Mouse (Mus musculus) hindbrain, embryonic 16.5 days (tissue): ENCODE results near the gene Map2k1. TPM values are rescaled to one million over a fixed set of nuclear protein-coding genes. Genes with fewer than 3 reads are reported as not detected.
"Not testable (repeated sequence)": the region's sequence is repeated elsewhere in the genome, so short reads cannot be mapped to it uniquely, and the experiment has no call there.

Source experiments
- ATAC-seq: fragments of 200-750 bp; cut with Nextera tagmentation; 2 replicates; pipeline ENCODE4 v1.8.0; 2017; ENCODE audit warnings: moderate TSS enrichment, moderate library complexity
- H3K27ac ChIP-seq: fragments of 300-500 bp; sonication (generic); 2 replicates; pipeline ENCODE4 v1.5.1; 2014; ENCODE audit warnings: low read depth, mild to moderate bottlenecking, control low read depth, low read length, moderate library complexity
- H3K27me3 ChIP-seq: fragments of 300-500 bp; sonication (generic); replicated peaks from 2 replicates; pipeline ENCODE4 v1.6.1; 2014; ENCODE audit warnings: low read length; ENCODE audit not compliant: control insufficient read depth, insufficient read depth
- H3K36me3 ChIP-seq: fragments of 300-500 bp; sonication (generic); 2 replicates; pipeline ENCODE4 v1.6.1; 2014; ENCODE audit warnings: mild to moderate bottlenecking, low read length, moderate library complexity, mixed read lengths; ENCODE audit not compliant: control insufficient read depth, insufficient read depth
- H3K4me1 ChIP-seq: fragments of 300-500 bp; sonication (generic); 2 replicates; pipeline ENCODE4 v1.6.1; 2014; ENCODE audit warnings: low read depth, low read length; ENCODE audit not compliant: control insufficient read depth, insufficient read depth
- H3K4me2 ChIP-seq: fragments of 300-500 bp; sonication (generic); 2 replicates; pipeline ENCODE4 v1.6.1; 2014; ENCODE audit warnings: mild to moderate bottlenecking, low read length, control low read depth, moderate library complexity
- H3K4me3 ChIP-seq: fragments of 300-500 bp; sonication (generic); 2 replicates; pipeline ENCODE4 v1.5.1; 2014; ENCODE audit warnings: mild to moderate bottlenecking, low read length, control low read depth, moderate library complexity
- H3K9ac ChIP-seq: fragments of 300-500 bp; sonication (generic); 2 replicates; pipeline ENCODE4 v1.6.1; 2014; ENCODE audit warnings: low read depth, mild to moderate bottlenecking, control low read depth, low read length, moderate library complexity
- H3K9me3 ChIP-seq: fragments of 300-500 bp; sonication (generic); 2 replicates; pipeline ENCODE4 v1.6.1; 2014; ENCODE audit warnings: mild to moderate bottlenecking, low read length, moderate library complexity; ENCODE audit not compliant: control insufficient read depth
- WGBS: fragments of 180-500 bp; shearing (Covaris S2); extraction: QIAGEN DNeasy Blood & Tissue Kit; methylation state at CpG from one replicate; pipeline ENCODE4 v1.1.7; 2014; 5-methylcytosine and 5-hydroxymethylcytosine counted together
- polyA plus RNA-seq: library from polyadenylated mRNA; unstranded; fragments of >200 nt; fragmentation: Nextera tagmentation; extraction: Ambion mirVana; gene quantifications from 2 replicates; pipeline ENCODE4 v1.2.1, GENCODE M21; 2015

Map2k1 gene
- polyA plus RNA-seq, 1 experiment from 2014 or later, result 83.9 TPM

GRCm38 (mm10) chr9:64202866-64203265, 50.6 kb downstream of the Map2k1 start:
- H3K27ac ChIP-seq, result no peak overlapping the region
- H3K4me1 ChIP-seq, result no peaks in the 10 kb centered on the region
- H3K9ac ChIP-seq, result no peak overlapping the region
- no peak overlapping the region for H3K4me3 ChIP-seq
- peaks cover 4% of the 10 kb centered on the region; the same call in 1 of the 2 replicates for H3K36me3 ChIP-seq
- H3K4me2 ChIP-seq, result no peak overlapping the region
- no peaks in the 10 kb centered on the region for H3K9me3 ChIP-seq
- H3K27me3 ChIP-seq, result no peaks in the 10 kb centered on the region
- ATAC-seq, result no peak

- Histone ChIP-seq H3K4me3 (no peak overlapping the region), H3K27ac (no peak overlapping the region)
Observed at GRCm38 (mm10) chr9:64202331-64202730, 51.1 kb downstream of the Map2k1 start.

GRCm38 (mm10) chr9:64199897-64200296, 53.5 kb downstream of the Map2k1 start:
- ATAC-seq, result no peak
- Histone ChIP-seq H3K4me1 (no peaks in the 10 kb centered on the region), H3K36me3 (peaks cover 4% of the 10 kb centered on the region; the same call in 1 of the 2 replicates), H3K4me3 (no peak overlapping the region), H3K9me3 (no peaks in the 10 kb centered on the region), H3K9ac (no peak overlapping the region), H3K27me3 (no peaks in the 10 kb centered on the region), H3K4me2 (no peak overlapping the region), H3K27ac (no peak overlapping the region)
- 77% methylated on average over 2 of the region's 2 CpGs for WGBS

More at GRCm38 (mm10) chr9:64202331-64202730, 51.1 kb downstream of the Map2k1 start:
- H3K27me3 ChIP-seq, result no peaks in the 10 kb centered on the region
- no peak overlapping the region for H3K4me2 ChIP-seq
- no peaks in the 10 kb centered on the region for H3K4me1 ChIP-seq
- no peak overlapping the region for H3K9ac ChIP-seq
- ATAC-seq, result no peak
- no peaks in the 10 kb centered on the region for H3K9me3 ChIP-seq
- H3K36me3 ChIP-seq, result peaks cover 4% of the 10 kb centered on the region; the same call in 1 of the 2 replicates

- not testable (repeated sequence) for ATAC-seq, H3K27ac ChIP-seq, H3K9ac ChIP-seq, H3K4me1 ChIP-seq, H3K4me2 ChIP-seq, H3K36me3 ChIP-seq, H3K4me3 ChIP-seq, H3K9me3 ChIP-seq, H3K27me3 ChIP-seq
- WGBS, result 95% methylated on average over 7 of the region's 7 CpGs
Observed at GRCm38 (mm10) chr9:64198763-64199418, 54.5 kb downstream of the Map2k1 start.

GRCm38 (mm10) chr9:64198068-64198762, 55.2 kb downstream of the Map2k1 start:
- Histone ChIP-seq H3K27ac (no peak overlapping the region), H3K4me1 (no peaks in the 10 kb centered on the region), H3K4me3 (no peak overlapping the region), H3K27me3 (no peaks in the 10 kb centered on the region), H3K36me3 (peaks cover 4% of the 10 kb centered on the region), H3K9me3 (no peaks in the 10 kb centered on the region), H3K9ac (no peak overlapping the region), H3K4me2 (no peak overlapping the region)
- ATAC-seq, result no peak
- WGBS, result 92% methylated on average over 5 of the region's 5 CpGs

GRCm38 (mm10) chr9:64197524-64197923, 55.9 kb downstream of the Map2k1 start:
- Histone ChIP-seq H3K27me3 (no peaks in the 10 kb centered on the region), H3K9ac (no peak overlapping the region), H3K36me3 (peaks cover 5% of the 10 kb centered on the region; the same call in 1 of the 2 replicates), H3K4me3 (no peak overlapping the region), H3K4me2 (no peak overlapping the region), H3K4me1 (no peaks in the 10 kb centered on the region), H3K9me3 (no peaks in the 10 kb centered on the region), H3K27ac (no peak overlapping the region)
- ATAC-seq, result no peak
- WGBS, result 86% methylated on average over 8 of the region's 8 CpGs

GRCm38 (mm10) chr9:64195554-64195953, 57.9 kb downstream of the Map2k1 start:
- no peaks in the 10 kb centered on the region for H3K9me3 ChIP-seq
- no peaks in the 10 kb centered on the region for H3K27me3 ChIP-seq
- no peak for ATAC-seq
- no peak overlapping the region for H3K27ac ChIP-seq
- 72% methylated on average over 4 of the region's 4 CpGs for WGBS
- no peak overlapping the region for H3K4me3 ChIP-seq
- no peak overlapping the region for H3K9ac ChIP-seq
- no peaks in the 10 kb centered on the region for H3K4me1 ChIP-seq
- H3K4me2 ChIP-seq, result no peak overlapping the region
- H3K36me3 ChIP-seq, result peaks cover 14% of the 10 kb centered on the region

GRCm38 (mm10) chr9:64193879-64194278, 59.6 kb downstream of the Map2k1 start:
- no peaks in the 10 kb centered on the region for H3K4me1 ChIP-seq
- H3K9ac ChIP-seq, result no peak overlapping the region
- H3K27me3 ChIP-seq, result no peaks in the 10 kb centered on the region
- peaks cover 17% of the 10 kb centered on the region for H3K36me3 ChIP-seq
- H3K4me2 ChIP-seq, result no peak overlapping the region
- no peak overlapping the region for H3K4me3 ChIP-seq
- 100% methylated on average over 1 of the region's 1 CpGs for WGBS
- ATAC-seq, result no peak
- no peaks in the 10 kb centered on the region for H3K9me3 ChIP-seq
- no peak overlapping the region for H3K27ac ChIP-seq

GRCm38 (mm10) chr9:64184166-64184840, 69.1 kb downstream of the Map2k1 start:
- 94% methylated on average over 5 of the region's 5 CpGs for WGBS
- Histone ChIP-seq H3K27me3 (no peaks in the 10 kb centered on the region), H3K27ac (no peak overlapping the region), H3K36me3 (peaks cover 12% of the 10 kb centered on the region), H3K4me2 (no peak overlapping the region), H3K9ac (no peak overlapping the region), H3K4me1 (peaks cover 8% of the 10 kb centered on the region), H3K4me3 (no peak overlapping the region), H3K9me3 (no peaks in the 10 kb centered on the region)
- no peak for ATAC-seq
